Mouse (Mus musculus): ENCODE results near the gene Cbr3. TPM values are rescaled to one million over a fixed set of nuclear protein-coding genes. Genes with fewer than 3 reads are reported as not detected.
"Not testable (repeated sequence)": the region's sequence is repeated elsewhere in the genome, so short reads cannot be mapped to it uniquely, and the experiment has no call there.

The Cbr3 gene
- polyA plus RNA-seq, 1 experiment from 2014 or later: 0.23 TPM

GRCm38 (mm10) chr16:93684441-93684840, 1.4 kb downstream of the Cbr3 start:
- no peaks in the 10 kb centered on the region for H3K9me3 ChIP-seq
- H3K27me3 ChIP-seq (ENCODE audit: insufficient read depth, poor library complexity, severe bottlenecking): peaks cover 60% of the 10 kb centered on the region
- no peaks in the 10 kb centered on the region for H3K36me3 ChIP-seq
- no peak for DNase-seq (ENCODE audit: low spot score)
- H3K27ac ChIP-seq: no peak overlapping the region
- peaks cover 19% of the 10 kb centered on the region for H3K4me1 ChIP-seq
- H3K4me3 ChIP-seq: peak overlapping the region; percentile 61; the same call in 1 of the 2 replicates
- 34% methylated on average over 7 of the region's 7 CpGs for WGBS

DNA sequence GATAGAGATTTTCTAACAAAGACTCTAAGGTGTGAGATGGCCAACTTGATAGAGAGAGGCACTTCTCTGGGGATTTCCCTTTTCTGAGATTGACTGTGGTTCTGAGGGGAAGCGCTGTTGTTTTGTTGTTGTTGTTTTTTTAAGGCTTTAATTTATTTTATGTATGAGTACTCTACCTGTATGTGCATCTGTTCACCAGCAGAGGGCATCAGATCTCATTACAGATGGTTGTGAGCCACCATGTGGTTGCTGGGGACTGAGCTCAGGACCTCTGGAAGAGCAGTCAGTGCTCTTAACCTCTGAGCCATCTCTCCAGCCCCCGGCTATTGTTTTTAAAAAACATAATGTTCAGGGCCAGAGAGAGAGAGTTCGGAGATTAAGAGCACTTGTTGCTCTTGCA, 2.8 kb downstream of the Cbr3 start:
- H3K9me3 ChIP-seq; H3K27ac ChIP-seq; DNase-seq (ENCODE audit: low spot score); H3K4me3 ChIP-seq; H3K36me3 ChIP-seq: not testable (repeated sequence)
- Histone ChIP-seq H3K27me3 (ENCODE audit: insufficient read depth, poor library complexity, severe bottlenecking) (peaks cover 49% of the 10 kb centered on the region), H3K4me1 (peaks cover 19% of the 10 kb centered on the region)
- WGBS: 84% methylated on average over 3 of the region's 3 CpGs

DNA sequence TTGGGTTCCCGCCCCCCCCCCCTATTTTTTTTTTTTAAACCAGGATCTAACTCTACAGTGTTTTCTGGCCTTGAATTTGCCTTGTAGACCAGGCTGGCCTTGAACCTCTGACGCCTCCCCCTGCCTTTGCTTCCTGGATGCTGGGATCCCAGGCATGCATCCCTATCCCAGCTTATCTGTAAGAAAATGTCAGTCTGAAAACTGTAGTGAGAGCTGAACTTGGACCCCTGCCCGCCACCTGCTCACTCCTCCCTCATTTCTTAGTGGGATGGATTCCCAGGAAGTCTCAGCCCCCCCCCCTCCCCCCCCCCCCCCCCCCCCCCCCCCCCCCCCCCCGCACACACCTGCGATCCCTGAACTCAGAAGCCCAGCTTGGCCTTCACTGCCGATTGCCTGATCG, 3.4 kb downstream of the Cbr3 start:
- H3K9me3 ChIP-seq: no peaks in the 10 kb centered on the region
- no peaks in the 10 kb centered on the region for H3K36me3 ChIP-seq
- H3K27ac ChIP-seq: no peak overlapping the region
- H3K4me3 ChIP-seq: no peak overlapping the region
- peaks cover 19% of the 10 kb centered on the region for H3K4me1 ChIP-seq
- DNase-seq (ENCODE audit: low spot score): no peak
- WGBS: 79% methylated on average over 5 of the region's 7 CpGs
- H3K27me3 ChIP-seq (ENCODE audit: insufficient read depth, poor library complexity, severe bottlenecking): peaks cover 43% of the 10 kb centered on the region

- WGBS: 36% methylated on average over 5 of the region's 5 CpGs
- Histone ChIP-seq H3K36me3 (no peaks in the 10 kb centered on the region), H3K4me1 (peaks cover 19% of the 10 kb centered on the region), H3K27me3 (ENCODE audit: insufficient read depth, poor library complexity, severe bottlenecking) (peaks cover 38% of the 10 kb centered on the region), H3K27ac (no peak overlapping the region), H3K4me3 (no peak overlapping the region), H3K9me3 (no peaks in the 10 kb centered on the region)
- DNase-seq (ENCODE audit: low spot score): no peak
Measured at GRCm38 (mm10) chr16:93686945-93687344, 3.9 kb downstream of the Cbr3 start.

GRCm38 (mm10) chr16:93691206-93691841, 8.3 kb downstream of the Cbr3 start:
- H3K4me1 ChIP-seq: no peaks in the 10 kb centered on the region
- no peak overlapping the region for H3K4me3 ChIP-seq
- H3K36me3 ChIP-seq: no peaks in the 10 kb centered on the region
- no peak for DNase-seq (ENCODE audit: low spot score)
- 73% methylated on average over 6 of the region's 6 CpGs for WGBS
- no peaks in the 10 kb centered on the region for H3K27me3 ChIP-seq (ENCODE audit: insufficient read depth, poor library complexity, severe bottlenecking)
- H3K27ac ChIP-seq: no peak overlapping the region
- H3K9me3 ChIP-seq: no peaks in the 10 kb centered on the region

DNA sequence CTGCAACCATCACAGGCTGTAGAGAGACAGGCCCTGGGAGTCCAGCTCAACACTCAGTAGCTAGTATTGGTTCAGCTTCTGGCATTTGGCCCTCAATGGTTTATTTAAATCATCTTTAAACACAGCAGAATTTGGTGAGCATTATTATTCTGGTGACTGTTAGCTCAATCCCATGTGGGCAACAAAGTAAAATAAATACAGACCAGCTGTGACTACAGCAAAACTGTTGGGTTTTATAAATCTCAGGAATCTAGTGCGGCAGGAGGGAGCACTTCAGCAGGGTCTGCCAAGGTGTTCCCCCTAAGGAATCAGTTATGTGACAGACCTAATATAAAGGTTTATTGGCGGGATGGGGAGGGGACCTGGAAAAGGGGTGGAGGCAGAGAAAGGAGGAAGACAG, 9.7 kb downstream of the Cbr3 start:
- no peaks in the 10 kb centered on the region for H3K9me3 ChIP-seq
- no peak overlapping the region for H3K4me3 ChIP-seq
- no peaks in the 10 kb centered on the region for H3K27me3 ChIP-seq (ENCODE audit: insufficient read depth, poor library complexity, severe bottlenecking)
- 74% methylated on average over 2 of the region's 2 CpGs for WGBS
- H3K36me3 ChIP-seq: no peaks in the 10 kb centered on the region
- DNase-seq (ENCODE audit: low spot score): no peak
- H3K27ac ChIP-seq: no peak overlapping the region
- no peaks in the 10 kb centered on the region for H3K4me1 ChIP-seq

DNA sequence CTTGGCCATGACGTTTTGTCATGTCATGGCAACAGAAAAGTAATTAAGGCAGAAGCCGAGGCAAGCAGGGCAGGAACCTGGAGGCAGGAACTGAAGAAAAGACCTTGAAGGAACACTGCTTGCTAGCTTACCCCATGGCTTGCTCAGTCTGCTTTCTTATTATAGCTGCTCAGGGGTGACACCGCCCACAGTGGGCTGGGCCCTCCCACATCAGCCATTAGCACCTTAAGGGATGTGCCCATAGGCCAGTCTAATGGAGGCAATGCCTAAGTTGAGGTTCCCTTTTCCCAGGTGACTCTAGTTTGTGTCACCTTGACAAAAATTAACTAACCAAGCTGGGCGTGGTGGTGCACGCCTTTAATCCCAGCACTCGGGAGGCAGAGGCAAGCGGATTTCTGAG, 24.1 kb downstream of the Cbr3 start:
- no peaks in the 10 kb centered on the region for H3K36me3 ChIP-seq
- DNase-seq (ENCODE audit: low spot score): no peak
- no peak overlapping the region for H3K27ac ChIP-seq
- H3K4me3 ChIP-seq: no peak overlapping the region
- H3K4me1 ChIP-seq: peaks cover 2% of the 10 kb centered on the region
- 89% methylated on average over 7 of the region's 7 CpGs for WGBS
- no peaks in the 10 kb centered on the region for H3K9me3 ChIP-seq
- peaks cover 11% of the 10 kb centered on the region; the same call in 1 of the 2 replicates for H3K27me3 ChIP-seq (ENCODE audit: insufficient read depth, poor library complexity, severe bottlenecking)

- Histone ChIP-seq H3K4me3 (no peak overlapping the region), H3K9me3 (no peaks in the 10 kb centered on the region), H3K4me1 (peaks cover 9% of the 10 kb centered on the region), H3K36me3 (no peaks in the 10 kb centered on the region), H3K27ac (no peak overlapping the region), H3K27me3 (ENCODE audit: insufficient read depth, poor library complexity, severe bottlenecking) (peaks cover 29% of the 10 kb centered on the region)
- WGBS: 75% methylated on average over 1 of the region's 1 CpGs
- no peak for DNase-seq (ENCODE audit: low spot score)
Measured at GRCm38 (mm10) chr16:93709217-93709616, 26.2 kb downstream of the Cbr3 start.

DNA sequence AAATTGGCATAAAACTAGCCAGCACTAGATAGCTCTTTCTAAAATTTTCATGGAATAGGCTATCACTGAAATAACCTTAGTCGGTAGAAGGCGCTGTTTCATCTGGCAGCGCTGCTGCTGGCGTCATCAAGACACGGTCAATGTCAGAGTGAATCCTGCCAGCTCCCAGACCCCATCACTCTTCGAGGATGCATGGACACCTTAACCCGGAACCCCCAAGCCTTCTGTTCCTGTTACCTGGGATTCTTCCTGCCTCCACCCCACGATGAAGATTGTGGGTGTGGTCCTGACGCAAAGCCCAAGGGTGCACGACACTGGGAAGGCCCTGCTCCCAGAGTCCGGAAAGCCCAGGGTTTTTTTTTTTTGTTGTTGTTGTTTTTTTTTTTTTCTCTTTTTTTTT, 27.9 kb downstream of the Cbr3 start:
- peak; percentile 90 for DNase-seq (ENCODE audit: low spot score)
- H3K4me1 ChIP-seq: peaks cover 9% of the 10 kb centered on the region
- no peaks in the 10 kb centered on the region for H3K36me3 ChIP-seq
- peaks cover 36% of the 10 kb centered on the region for H3K27me3 ChIP-seq (ENCODE audit: insufficient read depth, poor library complexity, severe bottlenecking)
- WGBS: under 1% methylated on average over 11 of the region's 11 CpGs
- H3K4me3 ChIP-seq: peak overlapping the region; percentile 82
- H3K27ac ChIP-seq: peak overlapping the region; percentile 22; the same call in 1 of the 2 replicates
- no peaks in the 10 kb centered on the region for H3K9me3 ChIP-seq

- peak within 1 kb of the TSS; percentile 82 for H3K4me3 ChIP-seq
- peak; percentile 99 for DNase-seq (ENCODE audit: low spot score)
- peaks cover 35% of the 10 kb centered on the region for H3K27me3 ChIP-seq (ENCODE audit: insufficient read depth, poor library complexity, severe bottlenecking)
- H3K27ac ChIP-seq: peak within 1 kb of the TSS; percentile 90
- H3K9me3 ChIP-seq: no peaks in the 10 kb centered on the region
- H3K36me3 ChIP-seq: no peaks in the 10 kb centered on the region
- WGBS: under 1% methylated on average over 76 of the region's 77 CpGs
- H3K4me1 ChIP-seq: peaks cover 9% of the 10 kb centered on the region
Measured at GRCm38 (mm10) chr16:93711411-93712188, 28.6 kb downstream of the Cbr3 start, which contains the start of gene Dop1b. TSS of gene Dop1b (plus strand) at chr16:93711904.

DNA sequence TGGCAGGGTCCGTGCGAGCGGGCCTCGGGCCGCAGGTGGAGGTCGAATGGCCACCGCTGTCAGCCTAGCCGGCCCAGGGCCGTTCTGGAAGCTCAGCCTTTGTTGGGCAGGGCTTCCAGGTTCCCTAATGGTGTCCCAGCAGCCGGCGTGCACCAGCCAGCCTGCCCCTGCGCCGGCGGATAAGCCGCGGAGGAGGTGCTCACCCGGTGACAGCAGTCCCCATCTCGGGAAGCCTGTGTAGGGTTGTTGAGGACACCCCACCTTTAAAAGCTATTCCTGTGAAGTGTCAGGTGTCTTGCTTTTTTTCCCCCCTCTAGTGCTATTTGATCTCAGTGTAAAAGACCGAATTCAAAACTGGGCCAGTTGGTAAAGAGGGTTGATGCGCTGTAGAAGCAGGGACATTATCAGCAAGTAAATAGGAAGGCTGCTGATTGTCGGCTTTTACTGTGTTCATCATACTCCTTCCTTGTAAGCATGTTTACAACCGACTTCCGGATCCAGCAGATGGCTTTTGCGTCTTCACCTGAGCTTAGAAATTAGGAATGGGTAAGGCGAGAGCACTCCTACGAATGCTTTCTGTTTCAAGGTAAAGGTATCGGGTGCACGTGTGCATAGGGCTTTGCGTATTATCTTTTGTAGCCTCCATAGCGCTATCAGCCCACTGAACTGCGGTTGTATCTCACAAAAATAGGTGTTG, 29.3 kb downstream of the Cbr3 start:
- Histone ChIP-seq H3K27me3 (ENCODE audit: insufficient read depth, poor library complexity, severe bottlenecking) (peaks cover 32% of the 10 kb centered on the region), H3K27ac (peak overlapping the region; percentile 90), H3K4me1 (peaks cover 15% of the 10 kb centered on the region), H3K9me3 (no peaks in the 10 kb centered on the region), H3K4me3 (peak overlapping the region; percentile 82), H3K36me3 (no peaks in the 10 kb centered on the region)
- DNase-seq (ENCODE audit: low spot score): peak; percentile 85
- 11% methylated on average over 31 of the region's 31 CpGs for WGBS

DNA sequence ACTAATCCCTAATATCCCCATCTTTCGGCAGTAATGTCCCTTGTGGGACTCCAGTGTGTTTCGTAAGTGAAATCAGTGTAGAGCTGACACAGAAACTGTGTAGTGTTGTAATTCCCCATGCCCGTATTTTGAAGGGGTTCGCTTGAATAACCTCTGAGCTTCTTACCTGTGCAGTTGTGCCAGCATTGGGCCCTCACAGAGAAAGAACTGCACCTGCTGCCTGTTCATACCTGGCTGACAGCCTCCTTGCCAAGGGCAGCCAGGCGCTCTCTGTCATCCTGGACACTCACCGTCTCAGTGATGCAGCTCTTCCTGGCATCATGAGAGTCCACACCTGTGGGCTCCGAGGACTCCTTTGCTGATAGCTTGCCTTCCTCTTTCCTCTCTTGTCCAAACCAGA, 30.0 kb downstream of the Cbr3 start:
- DNase-seq (ENCODE audit: low spot score): no peak
- H3K4me1 ChIP-seq: peaks cover 18% of the 10 kb centered on the region
- no peaks in the 10 kb centered on the region for H3K36me3 ChIP-seq
- no peak overlapping the region for H3K27ac ChIP-seq
- H3K4me3 ChIP-seq: peak overlapping the region; percentile 82; the same call in 1 of the 2 replicates
- peaks cover 32% of the 10 kb centered on the region for H3K27me3 ChIP-seq (ENCODE audit: insufficient read depth, poor library complexity, severe bottlenecking)
- no peaks in the 10 kb centered on the region for H3K9me3 ChIP-seq
- WGBS: 82% methylated on average over 7 of the region's 7 CpGs

DNA sequence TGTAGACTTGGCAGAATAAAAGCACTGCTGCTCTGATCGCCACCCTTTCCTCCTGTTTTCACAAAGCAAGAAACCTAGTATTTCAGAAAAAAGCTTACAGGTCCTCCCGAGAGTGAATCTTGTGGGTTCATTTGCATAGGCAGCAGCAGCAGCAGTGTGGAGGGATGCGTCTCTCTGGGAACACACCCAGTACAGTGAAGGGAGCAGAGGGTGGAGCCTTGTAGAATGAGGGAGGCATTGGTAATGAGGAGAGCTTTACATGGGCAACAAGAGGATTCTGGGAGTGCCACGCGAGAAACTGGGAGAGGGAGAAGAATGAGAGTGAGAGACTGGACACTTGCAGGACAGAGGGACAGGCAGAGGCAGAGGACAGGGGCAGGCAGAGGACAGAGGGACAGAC, 31.4 kb downstream of the Cbr3 start:
- H3K9me3 ChIP-seq: no peaks in the 10 kb centered on the region
- H3K27me3 ChIP-seq (ENCODE audit: insufficient read depth, poor library complexity, severe bottlenecking): peaks cover 32% of the 10 kb centered on the region
- H3K4me1 ChIP-seq: peaks cover 18% of the 10 kb centered on the region
- no peak overlapping the region for H3K27ac ChIP-seq
- H3K4me3 ChIP-seq: no peak overlapping the region
- no peaks in the 10 kb centered on the region for H3K36me3 ChIP-seq
- no peak for DNase-seq (ENCODE audit: low spot score)
- WGBS: 30% methylated on average over 5 of the region's 5 CpGs

Data from heart, embryonic 10.5 days (tissue).